Mouse (Mus musculus): ENCODE data around the gene Olfr157. TPM values are rescaled to one million over a fixed set of nuclear protein-coding genes. Genes with fewer than 3 reads are reported as not detected.
"Not testable (repeated sequence)": the region's sequence is repeated elsewhere in the genome, so short reads cannot be mapped to it uniquely, and the experiment has no call there.

The Olfr157 gene
- polyA plus RNA-seq, 1 experiment from 2014 or later = not detected

GRCm38 (mm10) chr4:43828806-43829205 lies 11.2 kb downstream of the Olfr157 start:
- H3K36me3 ChIP-seq (ENCODE audit: control insufficient read depth, insufficient read depth, low read length) = no peaks in the 10 kb centered on the region
- ATAC-seq = no peak
- H3K9ac ChIP-seq (ENCODE audit: low read depth, low read length) = no peak overlapping the region
- 96% methylated on average over 4 of the region's 4 CpGs for WGBS
- H3K27ac ChIP-seq (ENCODE audit: low read depth, low read length) = no peak overlapping the region
- no peak overlapping the region for H3K4me2 ChIP-seq (ENCODE audit: low read length)
- H3K4me3 ChIP-seq (ENCODE audit: low read length) = no peak overlapping the region
- H3K4me1 ChIP-seq (ENCODE audit: control insufficient read depth, insufficient read depth, low read depth, low read length) = no peaks in the 10 kb centered on the region
- no peaks in the 10 kb centered on the region for H3K27me3 ChIP-seq (replicated peaks; ENCODE audit: control insufficient read depth, insufficient read depth, low read length)
- no peaks in the 10 kb centered on the region for H3K9me3 ChIP-seq (ENCODE audit: control insufficient read depth, low read length)

- ATAC-seq = no peak
- Histone ChIP-seq H3K9me3 (ENCODE audit: control insufficient read depth, low read length) (no peaks in the 10 kb centered on the region), H3K4me1 (ENCODE audit: control insufficient read depth, insufficient read depth, low read depth, low read length) (no peaks in the 10 kb centered on the region), H3K4me2 (ENCODE audit: low read length) (no peak within 1 kb of the TSS), H3K4me3 (ENCODE audit: low read length) (no peak within 1 kb of the TSS), H3K36me3 (ENCODE audit: control insufficient read depth, insufficient read depth, low read length) (no peaks in the 10 kb centered on the region), H3K27ac (ENCODE audit: low read depth, low read length) (no peak within 1 kb of the TSS), H3K9ac (ENCODE audit: low read depth, low read length) (no peak within 1 kb of the TSS), H3K27me3 (replicated peaks; ENCODE audit: control insufficient read depth, insufficient read depth, low read length) (no peaks in the 10 kb centered on the region)
- 22% methylated on average over 7 of the region's 7 CpGs for WGBS
These were observed 16.1 kb downstream of the Olfr157 start, which contains the start of gene Olfr156 for GRCm38 (mm10) chr4:43823845-43824337. TSS of gene Olfr156 (minus strand) at chr4:43823895.

- no peaks in the 10 kb centered on the region for H3K27me3 ChIP-seq (replicated peaks; ENCODE audit: control insufficient read depth, insufficient read depth, low read length)
- H3K36me3 ChIP-seq (ENCODE audit: control insufficient read depth, insufficient read depth, low read length) = no peaks in the 10 kb centered on the region
- H3K9ac ChIP-seq (ENCODE audit: low read depth, low read length) = no peak overlapping the region
- H3K4me2 ChIP-seq (ENCODE audit: low read length) = no peak overlapping the region
- ATAC-seq = no peak
- H3K4me1 ChIP-seq (ENCODE audit: control insufficient read depth, insufficient read depth, low read depth, low read length) = no peaks in the 10 kb centered on the region
- H3K4me3 ChIP-seq (ENCODE audit: low read length) = no peak overlapping the region
- 89% methylated on average over 13 of the region's 13 CpGs for WGBS
- H3K9me3 ChIP-seq (ENCODE audit: control insufficient read depth, low read length) = no peaks in the 10 kb centered on the region
- no peak overlapping the region for H3K27ac ChIP-seq (ENCODE audit: low read depth, low read length)
These were observed 17.0 kb downstream of the Olfr157 start for GRCm38 (mm10) chr4:43822896-43823550.

GRCm38 (mm10) chr4:43798936-43799335 lies 41.1 kb downstream of the Olfr157 start:
- no peak overlapping the region for H3K27ac ChIP-seq (ENCODE audit: low read depth, low read length)
- 0 out of 2 replicates have a peak, but pooled peaks cover 3% of the 10 kb centered on the region for H3K9me3 ChIP-seq (ENCODE audit: control insufficient read depth, low read length)
- H3K4me2 ChIP-seq (ENCODE audit: low read length) = no peak overlapping the region
- no peaks in the 10 kb centered on the region for H3K27me3 ChIP-seq (replicated peaks; ENCODE audit: control insufficient read depth, insufficient read depth, low read length)
- H3K4me3 ChIP-seq (ENCODE audit: low read length) = no peak overlapping the region
- H3K9ac ChIP-seq (ENCODE audit: low read depth, low read length) = no peak overlapping the region
- no peaks in the 10 kb centered on the region for H3K36me3 ChIP-seq (ENCODE audit: control insufficient read depth, insufficient read depth, low read length)
- 79% methylated on average over 7 of the region's 7 CpGs for WGBS
- no peaks in the 10 kb centered on the region for H3K4me1 ChIP-seq (ENCODE audit: control insufficient read depth, insufficient read depth, low read depth, low read length)
- ATAC-seq = no peak

DNA sequence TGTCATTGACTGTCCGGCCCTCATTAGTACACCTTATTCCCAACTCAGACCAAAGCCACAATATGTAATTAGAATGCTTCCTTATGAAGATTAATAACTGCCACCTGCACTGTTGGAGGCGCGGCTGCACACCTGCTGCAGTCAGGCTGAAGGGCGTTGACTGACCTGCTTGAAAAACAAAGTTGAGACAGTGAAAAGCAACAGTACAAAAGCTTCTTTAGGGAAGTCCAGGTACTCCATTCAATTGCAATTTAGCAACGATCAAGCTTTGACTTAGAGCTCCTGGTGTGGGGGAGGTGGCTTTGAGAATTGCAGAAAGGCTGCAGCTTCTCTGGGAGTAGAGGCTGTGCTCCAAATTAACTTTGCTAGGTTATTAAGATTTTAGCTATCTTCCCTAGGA lies 44.2 kb downstream of the Olfr157 start:
- not testable (repeated sequence) for H3K9me3 ChIP-seq (ENCODE audit: control insufficient read depth, low read length); H3K27me3 ChIP-seq (replicated peaks; ENCODE audit: control insufficient read depth, insufficient read depth, low read length); H3K4me2 ChIP-seq (ENCODE audit: low read length); H3K36me3 ChIP-seq (ENCODE audit: control insufficient read depth, insufficient read depth, low read length); H3K9ac ChIP-seq (ENCODE audit: low read depth, low read length); ATAC-seq; H3K4me1 ChIP-seq (ENCODE audit: control insufficient read depth, insufficient read depth, low read depth, low read length); H3K27ac ChIP-seq (ENCODE audit: low read depth, low read length); H3K4me3 ChIP-seq (ENCODE audit: low read length)
- 89% methylated on average over 5 of the region's 5 CpGs for WGBS

DNA sequence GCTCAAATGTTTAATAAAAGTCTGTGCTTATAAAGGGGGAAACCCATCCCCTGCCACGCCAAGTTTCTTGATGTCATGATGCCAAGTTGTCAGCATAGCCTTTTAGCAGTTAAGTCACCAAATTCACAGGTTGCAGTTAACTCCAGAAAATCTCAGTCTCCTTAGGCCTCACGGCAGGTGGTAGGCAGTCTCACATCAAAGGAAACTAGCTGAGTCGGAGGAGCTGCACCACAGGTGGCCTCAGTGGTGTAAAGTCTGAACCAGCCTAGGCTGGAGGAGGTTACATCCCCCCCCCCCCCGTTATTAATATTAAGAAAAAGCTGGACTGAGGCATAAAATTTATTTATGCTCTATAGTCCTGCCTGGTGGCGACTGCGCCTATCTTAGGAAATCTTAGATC lies 44.7 kb downstream of the Olfr157 start:
- no peaks in the 10 kb centered on the region for H3K27me3 ChIP-seq (replicated peaks; ENCODE audit: control insufficient read depth, insufficient read depth, low read length)
- no peak for ATAC-seq
- no peak overlapping the region for H3K27ac ChIP-seq (ENCODE audit: low read depth, low read length)
- H3K4me1 ChIP-seq (ENCODE audit: control insufficient read depth, insufficient read depth, low read depth, low read length) = no peaks in the 10 kb centered on the region
- H3K4me3 ChIP-seq (ENCODE audit: low read length) = no peak overlapping the region
- WGBS = 75% methylated on average over 6 of the region's 6 CpGs
- H3K4me2 ChIP-seq (ENCODE audit: low read length) = no peak overlapping the region
- H3K36me3 ChIP-seq (ENCODE audit: control insufficient read depth, insufficient read depth, low read length) = no peaks in the 10 kb centered on the region
- H3K9ac ChIP-seq (ENCODE audit: low read depth, low read length) = no peak overlapping the region
- 0 out of 2 replicates have a peak, but pooled peaks cover 3% of the 10 kb centered on the region for H3K9me3 ChIP-seq (ENCODE audit: control insufficient read depth, low read length)

Other genes with a start within 250 kb of the Olfr157 start
- gene Npr2, start 208.3 kb downstream of the Olfr157 start, polyA plus RNA-seq (2015; fragmentation: Nextera tagmentation; extraction: Ambion mirVana) = 10.8 and 12.6 TPM in 2 replicates
- gene Spag8, start 186.6 kb downstream of the Olfr157 start, polyA plus RNA-seq (2015; fragmentation: Nextera tagmentation; extraction: Ambion mirVana) = 9.3 and 10.3 TPM in 2 replicates
- 68.7 and 77.8 TPM in 2 replicates for gene Hint2, start 183.7 kb downstream of the Olfr157 start, polyA plus RNA-seq (2015; fragmentation: Nextera tagmentation; extraction: Ambion mirVana)
- 12.0 and 13.9 TPM in 2 replicates for gene Tmem8b, start 171.2 kb downstream of the Olfr157 start, polyA plus RNA-seq (2015; fragmentation: Nextera tagmentation; extraction: Ambion mirVana)
- 1.5 and 2.0 TPM in 2 replicates for gene Fam221b, start 171.1 kb downstream of the Olfr157 start, polyA plus RNA-seq (2015; fragmentation: Nextera tagmentation; extraction: Ambion mirVana)
- 0.06 TPM in 1 of 2 replicates, not detected in the other for gene Olfr70, start 139.4 kb downstream of the Olfr157 start, polyA plus RNA-seq (2015; fragmentation: Nextera tagmentation; extraction: Ambion mirVana)
- gene Olfr71, start 129.9 kb downstream of the Olfr157 start, polyA plus RNA-seq (2015; fragmentation: Nextera tagmentation; extraction: Ambion mirVana) = 0.11 TPM in 1 of 2 replicates, not detected in the other
- gene Hrct1, start 113.0 kb downstream of the Olfr157 start, polyA plus RNA-seq (2015; fragmentation: Nextera tagmentation; extraction: Ambion mirVana) = 0.49 and 0.75 TPM in 2 replicates
- gene Spaar, start 110.2 kb downstream of the Olfr157 start, polyA plus RNA-seq (2015; fragmentation: Nextera tagmentation; extraction: Ambion mirVana) = 0.04 TPM in 1 of 2 replicates, not detected in the other
- not detected in 2 replicates for gene Olfr159, start 69.2 kb downstream of the Olfr157 start, polyA plus RNA-seq (2015; fragmentation: Nextera tagmentation; extraction: Ambion mirVana)
- not detected in 2 replicates for gene Olfr156, start 16.3 kb downstream of the Olfr157 start, polyA plus RNA-seq (2015; fragmentation: Nextera tagmentation; extraction: Ambion mirVana)
- gene Olfr155, start 11.4 kb upstream of the Olfr157 start, polyA plus RNA-seq (2015; fragmentation: Nextera tagmentation; extraction: Ambion mirVana) = not detected in 2 replicates
- gene Reck, start 35.3 kb upstream of the Olfr157 start, polyA plus RNA-seq (2015; fragmentation: Nextera tagmentation; extraction: Ambion mirVana) = 4.9 and 5.4 TPM in 2 replicates
- 32.5 and 39.4 TPM in 2 replicates for gene Glipr2, start 117.2 kb upstream of the Olfr157 start, polyA plus RNA-seq (2015; fragmentation: Nextera tagmentation; extraction: Ambion mirVana)
- not detected in 2 replicates for gene Ccin, start 143.3 kb upstream of the Olfr157 start, polyA plus RNA-seq (2015; fragmentation: Nextera tagmentation; extraction: Ambion mirVana)
- 332 and 364 TPM in 2 replicates for gene Clta, start 164.3 kb upstream of the Olfr157 start, polyA plus RNA-seq (2015; fragmentation: Nextera tagmentation; extraction: Ambion mirVana)
- gene Gne, start 244.0 kb upstream of the Olfr157 start, polyA plus RNA-seq (2015; fragmentation: Nextera tagmentation; extraction: Ambion mirVana) = 27.3 and 31.1 TPM in 2 replicates